Mouse (Mus musculus) embryonic fibroblast, embryonic 13.5 days (primary cell): ENCODE results near the gene Trrap. TPM values are rescaled to one million over a fixed set of nuclear protein-coding genes. Genes with fewer than 3 reads are reported as not detected.

Source experiments
- H3K27ac ChIP-seq: 2 replicates; pipeline ENCODE4 v1.5.1; 2012; ENCODE audit warnings: low read length, control low read depth, inconsistent platforms; ENCODE audit not compliant: insufficient read depth
- H3K4me1 ChIP-seq: 2 replicates; pipeline ENCODE4 v1.6.1; 2011; ENCODE audit warnings: low read length; ENCODE audit not compliant: control insufficient read depth, insufficient read depth
- H3K4me3 ChIP-seq: 2 replicates; pipeline ENCODE4 v1.5.1; 2011; ENCODE audit warnings: mild to moderate bottlenecking, control low read depth, low read length; ENCODE audit not compliant: insufficient read depth
- CTCF ChIP-seq: IDR thresholded peaks from 2 replicates; pipeline ENCODE4 v1.5.1; 2011; ENCODE audit warnings: mild to moderate bottlenecking, control low read depth, low read length, moderate library complexity, borderline replicate concordance; ENCODE audit not compliant: insufficient read depth
- POLR2A ChIP-seq: IDR thresholded peaks from 2 replicates; pipeline ENCODE4 v1.6.1; 2011; ENCODE audit warnings: low read depth, mild to moderate bottlenecking, control low read depth, low read length, moderate library complexity
- polyA plus RNA-seq: library from polyadenylated mRNA; stranded (reverse); fragments of >200 nt; gene quantifications from 2 replicates; pipeline ENCODE4 v1.2.4, GENCODE M21; 2011; ENCODE audit warnings: low read depth; ENCODE audit not compliant: missing spikeins, insufficient read length

The Trrap gene
- polyA plus RNA-seq, 1 experiment: 88.3 TPM

DNA sequence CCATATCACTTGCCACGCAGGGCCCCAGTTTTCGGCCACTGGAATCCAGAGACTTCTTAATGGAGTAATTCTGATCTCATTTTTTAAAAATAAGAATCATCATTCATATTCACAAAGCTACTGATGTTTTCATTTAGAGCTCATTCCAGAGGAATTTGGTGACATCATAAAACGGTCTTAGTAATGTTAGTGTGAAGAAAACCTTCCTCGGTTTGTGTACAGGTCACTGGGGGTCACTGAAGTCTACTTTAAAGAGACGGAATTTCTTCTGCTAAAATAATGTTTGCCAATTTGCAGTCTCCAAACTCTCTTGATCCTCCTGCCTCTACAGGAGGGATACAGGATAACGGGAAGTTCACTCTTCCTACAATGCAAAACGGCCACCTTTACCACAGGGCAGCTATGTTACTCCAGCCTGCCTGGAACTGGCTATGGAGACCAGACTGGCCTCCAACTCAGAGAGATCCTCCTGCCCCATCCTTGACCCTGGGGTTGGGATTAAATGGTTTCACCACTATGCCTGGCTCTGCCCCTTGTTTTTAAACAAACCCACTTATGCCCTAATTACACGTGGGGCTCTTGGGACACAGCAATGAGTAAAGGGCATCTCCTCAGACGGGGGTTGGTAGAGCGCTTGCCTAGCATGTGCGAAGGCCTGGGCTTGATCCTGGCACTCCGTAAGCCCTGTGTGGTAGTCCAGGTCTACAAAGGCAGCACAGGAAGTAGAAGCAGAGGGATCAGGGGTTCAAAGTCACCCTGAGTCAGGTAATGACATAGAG is 137.0 kb downstream of the Trrap start:
- no peak for TF ChIP-seq POLR2A
- H3K4me3 ChIP-seq: no peak overlapping the region

GRCm38 (mm10) chr5:144907591-144907990 is 140.1 kb downstream of the Trrap start:
- H3K4me1 ChIP-seq: peaks cover 23% of the 10 kb centered on the region
- no peak overlapping the region for H3K27ac ChIP-seq
- TF ChIP-seq CTCF: no peak
- TF ChIP-seq POLR2A: no peak
- no peak overlapping the region for H3K4me3 ChIP-seq

More for the DNA sequence above, 137.0 kb downstream of the Trrap start:
- Histone ChIP-seq H3K4me1 (peaks cover 26% of the 10 kb centered on the region), H3K27ac (peak overlapping the region; percentile 60)

Other genes with a start within 250 kb of the Trrap start
- gene Nptx2, start 221.8 kb upstream of the Trrap start, polyA plus RNA-seq: 9.9 and 11.5 TPM in 2 replicates
- not detected in 2 replicates for gene Tmem130, start 5.9 kb upstream of the Trrap start, polyA plus RNA-seq
- gene Smurf1, start 198.1 kb downstream of the Trrap start, polyA plus RNA-seq: 37.1 and 42.5 TPM in 2 replicates